Mouse (Mus musculus) lung, postnatal 25 days (tissue): ENCODE results near the gene Oas1c.
"Not testable (repeated sequence)": the region's sequence is repeated elsewhere in the genome, so short reads cannot be mapped to it uniquely, and the experiment has no call there.

ENCODE experiments used
- DNase-seq: peaks from one replicate; pipeline ENCODE4 v3.0.0; 2022; ENCODE audit warnings: low spot score

Gene Oas1c

DNA sequence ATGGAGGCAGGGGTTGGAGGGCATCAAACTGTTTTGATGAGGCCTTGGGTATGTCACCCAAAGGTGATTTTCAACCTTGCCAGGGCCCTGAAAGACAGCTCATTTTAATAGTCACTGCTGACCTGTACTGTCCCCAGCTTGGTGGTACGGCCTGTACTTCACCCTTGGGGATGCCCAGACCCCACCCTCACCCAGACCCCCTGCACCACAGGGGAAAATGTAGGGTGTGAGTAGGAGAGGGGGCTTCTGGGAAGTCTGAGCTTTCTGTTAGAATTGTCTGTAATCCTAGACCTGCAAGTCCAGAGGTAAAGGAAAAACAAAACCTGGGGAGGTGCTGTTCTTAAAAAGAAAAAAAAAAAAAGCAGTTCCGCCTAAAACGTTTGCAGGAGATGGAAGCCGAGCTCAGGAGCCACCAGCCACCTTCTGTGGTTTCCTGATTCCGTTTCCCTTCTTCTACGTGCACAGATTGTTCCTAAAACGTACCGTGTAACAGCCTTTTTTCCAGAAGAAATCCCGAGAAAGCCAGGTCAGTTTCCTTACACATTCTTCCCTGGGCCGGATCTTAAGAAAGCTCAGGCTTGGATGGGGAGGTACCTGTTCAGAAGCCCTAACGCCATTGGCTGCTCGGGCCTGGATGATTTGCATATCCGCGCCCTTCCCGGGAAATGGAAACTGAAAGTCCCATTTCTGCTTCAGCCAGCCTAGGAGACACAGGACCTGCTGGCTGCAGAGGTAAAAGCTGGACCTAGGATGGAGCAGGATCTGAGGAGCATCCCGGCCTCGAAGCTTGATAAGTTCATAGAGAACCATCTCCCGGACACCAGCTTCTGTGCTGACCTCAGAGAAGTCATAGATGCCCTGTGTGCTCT lies at the start of gene Oas1c:
Oas1c (minus strand) TSS at position 564 of the 869 bp plus-strand sequence.
- DNase-seq, result peak; percentile 94

GRCm38 (mm10) chr5:120861121-120861520 lies 48.8 kb upstream of the Oas1c start, which contains the start of gene Oas1h:
Oas1h (plus strand) TSS chr5:120861421.
- DNase-seq, result no peak

DNA sequence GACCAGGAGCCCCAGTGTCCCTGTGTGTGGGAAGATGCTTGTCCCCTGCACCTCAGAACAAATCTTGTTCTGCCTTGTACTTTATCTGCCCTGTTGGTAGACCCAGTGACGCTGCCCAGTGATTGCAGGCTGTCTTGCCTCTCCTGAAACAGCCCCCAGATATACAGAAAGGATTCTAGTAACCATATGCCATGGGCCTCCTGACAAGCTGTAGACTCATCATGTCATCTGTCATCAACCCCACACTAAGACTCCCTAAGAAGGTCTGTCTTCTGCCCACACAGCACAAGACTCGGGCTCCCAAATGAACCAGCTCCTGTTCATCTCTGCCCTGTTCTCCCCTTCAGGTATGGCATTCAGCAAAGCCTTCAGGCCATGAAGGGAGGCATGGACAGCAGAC lies 46.9 kb upstream of the Oas1c start:
- DNase-seq, result no peak

- DNase-seq, result peak; percentile 27
These were observed 37.4 kb upstream of the Oas1c start for GRCm38 (mm10) chr5:120849601-120850136.

DNA sequence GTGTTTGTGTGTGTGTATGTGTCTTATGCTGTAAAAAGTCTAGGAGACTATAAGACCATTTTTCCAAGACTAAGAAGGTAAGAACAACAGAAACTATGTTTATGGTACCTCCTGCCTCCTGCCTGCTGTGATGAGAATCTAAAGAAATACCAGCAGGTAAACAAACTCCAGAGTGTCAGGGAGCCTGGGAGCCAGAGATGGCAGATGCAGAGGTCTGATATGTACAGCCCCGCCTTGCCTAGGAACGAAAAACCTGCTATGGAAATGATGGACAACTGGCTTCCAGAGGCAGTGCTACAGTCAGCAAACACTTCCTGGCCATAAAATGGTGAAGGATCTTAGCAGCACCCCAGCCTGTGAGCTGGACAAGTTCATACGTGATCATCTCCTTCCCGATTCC lies 34.8 kb upstream of the Oas1c start, which contains the start of gene Oas1f:
Oas1f (plus strand) TSS at position 301 of the 400 bp plus-strand sequence.
- DNase-seq, result no peak

- DNase-seq, result peak; percentile 24
These were observed 32.4 kb upstream of the Oas1c start for GRCm38 (mm10) chr5:120844713-120845112.

GRCm38 (mm10) chr5:120836731-120837585 lies 24.6 kb upstream of the Oas1c start:
- DNase-seq, result peak; percentile 21

GRCm38 (mm10) chr5:120833335-120834280 lies 21.3 kb upstream of the Oas1c start:
- no peak for DNase-seq

DNA sequence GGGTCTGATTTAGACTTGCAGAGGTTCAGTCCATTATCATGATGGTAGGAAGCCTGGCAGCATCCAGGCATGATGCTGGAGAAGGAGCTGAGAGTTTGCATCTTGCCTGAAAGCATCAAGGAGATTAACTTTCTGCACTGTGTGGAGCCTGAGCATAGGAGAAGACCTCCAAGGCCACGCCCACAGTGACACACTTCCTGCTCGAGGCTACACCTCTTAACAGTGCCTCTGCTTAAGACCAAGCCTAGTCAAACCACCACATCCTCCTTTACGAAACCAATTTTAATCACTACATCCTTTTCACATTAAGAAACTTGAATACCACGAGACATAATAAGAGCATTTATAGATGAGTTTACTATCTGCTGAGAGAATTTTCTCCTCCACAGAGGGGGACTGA lies 18.7 kb upstream of the Oas1c start:
- DNase-seq, result no peak

- DNase-seq, result no peak
These were observed 6.7 kb upstream of the Oas1c start for GRCm38 (mm10) chr5:120818999-120819398.

- DNase-seq, result peak; percentile 17
These were observed 3.6 kb upstream of the Oas1c start for GRCm38 (mm10) chr5:120815949-120816348.

DNA sequence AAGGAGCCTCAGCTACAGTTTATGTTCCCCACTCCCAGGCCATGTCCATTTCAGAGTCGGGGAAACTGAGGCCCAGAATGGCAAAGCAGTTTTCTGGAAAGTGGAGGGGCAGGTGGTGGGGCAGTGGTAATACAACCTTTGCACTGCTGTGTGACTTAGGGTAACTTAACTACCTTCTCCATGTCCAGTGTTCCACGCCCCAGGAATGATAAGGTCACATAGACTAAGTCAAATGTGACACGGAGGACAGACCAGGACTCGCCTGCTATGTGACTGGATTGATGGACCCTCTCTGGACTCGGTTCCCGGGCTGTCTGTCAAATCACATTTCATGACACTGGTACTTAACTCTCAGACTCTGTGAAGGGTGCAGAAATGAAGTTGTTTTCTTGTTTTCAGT lies 709 bp upstream of the Oas1c start:
- DNase-seq, result no peak

GRCm38 (mm10) chr5:120809171-120809570 lies 3.1 kb downstream of the Oas1c start:
- no peak for DNase-seq

- DNase-seq, result peak; percentile 43
These were observed 5.9 kb downstream of the Oas1c start for GRCm38 (mm10) chr5:120806458-120806857.

GRCm38 (mm10) chr5:120803596-120803995 lies 8.7 kb downstream of the Oas1c start:
- DNase-seq, result no peak

GRCm38 (mm10) chr5:120798943-120799342 lies 13.4 kb downstream of the Oas1c start:
- DNase-seq, result not testable (repeated sequence)

GRCm38 (mm10) chr5:120798147-120798546 lies 14.2 kb downstream of the Oas1c start:
- DNase-seq, result not testable (repeated sequence)

DNA sequence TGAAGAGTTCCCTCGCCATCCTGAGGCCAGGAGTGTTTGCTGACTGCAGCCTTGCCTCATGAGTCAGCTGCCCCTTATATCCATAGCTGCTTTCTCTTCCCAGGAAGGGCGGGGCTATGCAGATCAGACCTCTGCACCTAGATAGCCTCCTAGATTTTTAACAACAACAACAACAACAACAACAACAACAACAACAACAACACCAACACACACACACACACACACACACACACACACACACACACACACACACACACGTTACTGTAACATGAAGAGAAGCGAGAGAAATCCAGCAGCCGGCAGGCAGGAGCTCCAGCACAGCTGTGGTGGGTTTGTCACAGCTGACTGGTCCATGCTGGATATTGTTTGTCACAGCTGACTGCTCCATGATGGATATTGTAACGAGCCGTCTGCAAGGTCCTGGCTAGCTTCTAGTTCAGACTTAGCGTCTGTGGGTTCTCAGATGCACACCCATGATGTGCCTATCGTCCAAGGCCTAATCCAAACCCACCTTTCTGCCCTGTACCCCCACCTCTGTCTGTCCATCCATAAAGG lies 16.8 kb downstream of the Oas1c start, which contains the start of gene Oas1e:
Oas1e (minus strand) TSS at position 51 of the 555 bp plus-strand sequence.
- not testable (repeated sequence) for DNase-seq

DNA sequence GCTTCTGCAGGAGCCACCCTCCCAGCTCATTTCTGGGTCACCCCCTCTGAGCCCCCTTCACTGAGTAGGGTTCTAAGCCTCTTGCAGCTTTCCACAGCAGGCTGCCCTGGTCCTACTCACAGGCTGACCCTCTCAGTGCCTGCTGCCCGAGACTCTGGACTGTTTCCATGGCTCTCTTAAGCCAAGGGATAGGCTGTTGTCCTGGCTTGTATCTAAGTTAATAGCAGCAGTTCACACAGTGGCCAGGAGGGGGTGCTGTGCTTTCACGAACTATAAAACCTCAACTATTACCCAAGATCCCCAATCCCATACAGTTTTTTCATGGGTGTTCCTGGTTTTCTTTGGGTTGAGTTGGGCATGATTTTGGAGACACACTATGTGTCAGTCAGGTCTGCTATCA lies 19.3 kb downstream of the Oas1c start:
- DNase-seq, result peak; percentile 11

DNA sequence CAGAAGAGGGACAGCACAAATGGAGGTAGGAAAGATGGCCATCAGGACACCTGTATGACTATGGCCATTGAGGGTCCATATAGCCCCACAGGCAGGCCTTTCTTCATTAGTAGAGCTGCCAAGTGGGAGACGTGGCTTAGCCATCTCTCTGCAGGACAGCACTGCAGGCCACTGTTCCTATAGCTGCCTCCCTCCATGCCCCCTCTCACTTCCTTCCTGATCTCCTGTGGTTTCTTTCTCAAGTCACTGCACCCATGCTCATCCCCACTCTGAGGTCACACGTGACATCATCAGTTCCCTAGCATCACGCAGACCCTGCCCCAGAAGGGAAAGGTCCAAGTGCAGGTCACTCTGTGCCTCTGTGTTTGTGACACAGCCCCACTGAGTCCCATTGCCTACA lies 25.3 kb downstream of the Oas1c start:
- DNase-seq, result no peak

GRCm38 (mm10) chr5:120782446-120782845 lies 29.9 kb downstream of the Oas1c start:
- DNase-seq, result no peak
